Comparison of ENCODE assay signal across 18 mouse cellular contexts in genomic region chr3:51847262-51847661, GRCm38 (mm10).
DNase-seq lines count a peak whose midpoint lies in the region; ATAC-seq and TF ChIP-seq lines count a peak whose summit lies in the region.
"Had no signal": no experiment of that assay in that cellular context is flagged by ENCODE, and none has a peak within 500 bp of the region (broad histone marks: within the 10 kb centered on the region; RNA-seq: fewer than 3 reads in every experiment).

No protein-coding gene starts in this region.

- ATAC-seq in liver, postnatal 0 days, result no peak
- peak; percentile 67 to 83 for ATAC-seq in hematopoietic stem cell, adult 5-6 weeks (replicated peaks in 1 of 2; ENCODE audit: insufficient read depth in 1 of 2, low FRiP score in 2 of 2, low TSS enrichment in 1 of 2, low read depth in 1 of 2, poor library complexity in 2 of 2, severe bottlenecking in 2 of 2)
- no peak for ATAC-seq in neural tube, embryonic 15.5 days (ENCODE audit: low FRiP score)
- ATAC-seq: midbrain, embryonic 16.5 days had no signal

- H3K27me3 ChIP-seq in liver, postnatal 0 days (ENCODE audit: insufficient read depth, low read length), result no peaks in the 10 kb centered on the region
- no peaks in the 10 kb centered on the region for H3K27me3 ChIP-seq in CH12.LX (replicated peaks)
- H3K27me3 ChIP-seq in neural tube, embryonic 15.5 days (replicated peaks), result no peaks in the 10 kb centered on the region
- H3K27me3 ChIP-seq: embryonic facial prominence, embryonic 13.5 days; heart, embryonic 12.5 days had no signal

- H3K9ac ChIP-seq in liver, postnatal 0 days (replicated peaks), result no peak overlapping the region
- H3K9ac ChIP-seq in CH12.LX (ENCODE audit: insufficient read depth, low read depth), result no peak overlapping the region
- H3K9ac ChIP-seq in neural tube, embryonic 15.5 days (replicated peaks), result no peak overlapping the region
- H3K9ac ChIP-seq: embryonic facial prominence, embryonic 13.5 days; heart, embryonic 12.5 days; liver, embryonic 14.5 days had no signal

- peak; percentile 21 for TF ChIP-seq RAD21 in CH12.LX (IDR thresholded peaks at IDR 0.05; ENCODE audit: low read depth, low read length)

- H3K79me2 ChIP-seq in CH12.LX (replicated peaks; ENCODE audit: control insufficient read depth, extremely low read depth, insufficient read depth, poor library complexity, severe bottlenecking), result no peaks in the 10 kb centered on the region

- H3K4me3 ChIP-seq in liver, postnatal 0 days (ENCODE audit: low read depth, low read length), result no peak overlapping the region
- H3K4me3 ChIP-seq in CH12.LX (replicated peaks in 1 of 3; ENCODE audit: low read depth in 2 of 3, low read length in 2 of 3, poor library complexity in 1 of 3), result no peak overlapping the region
- H3K4me3 ChIP-seq in neural tube, embryonic 15.5 days (replicated peaks), result no peak overlapping the region
- H3K4me3 ChIP-seq: embryonic facial prominence, embryonic 13.5 days; heart, embryonic 12.5 days; hindbrain, embryonic 10.5 days had no signal

- in situ Hi-C loops in CH12.LX (cut with MboI; ENCODE audit: low pct_ligation_motif_present, low pct_unique_long_range_greater_than_20kb, low sequenced_read_pairs), result no loop called here

- DNase-seq in liver, postnatal 0 days, result no peak
- DNase-seq in liver (no peak), CH12.LX (ENCODE audit: extremely low read depth) (peak; percentile 29)
- peak; percentile 37 for DNase-seq in thymus, postnatal 14 days
- DNase-seq in left cerebral cortex, postnatal 10 days (ENCODE audit: extremely low spot score in 1 of 2, low spot score in 2 of 2), result no peak
- DNase-seq in left cerebral cortex, postnatal 36 days (ENCODE audit: low spot score in 2 of 2), result no peak
- DNase-seq: cerebellum, adult 11 months; gastrocnemius, postnatal 14 days; kidney, postnatal 14 days; layer of hippocampus, adult 9-11 months; spleen, adult 18-20 months had no signal

- no peak for TF ChIP-seq EP300 in liver, postnatal 0 days (IDR thresholded peaks at IDR 0.05; ENCODE audit: low read depth)
- no peak for TF ChIP-seq EP300 in CH12.LX (IDR thresholded peaks at IDR 0.05; ENCODE audit: low read length)

- intact Hi-C loops in left cerebral cortex, postnatal 10 days (cut with DNase I), result no loop called here
- intact Hi-C loops in left cerebral cortex, postnatal 36 days (cut with DNase I), result no loop called here

- WGBS in liver, postnatal 0 days (ENCODE audit: insufficient replicate concordance), result 63% methylated on average over 4 of the region's 4 CpGs
- WGBS in neural tube, embryonic 15.5 days, result 93% methylated on average over 4 of the region's 4 CpGs

- TF ChIP-seq POLR2A in CH12.LX (IDR thresholded peaks at IDR 0.05; ENCODE audit: low read depth, low read length), result no peak

- no peak overlapping the region for H3K27ac ChIP-seq in liver, postnatal 0 days (ENCODE audit: low read depth)
- no peak overlapping the region for H3K27ac ChIP-seq in CH12.LX (ENCODE audit: insufficient read depth, low read depth)
- H3K27ac ChIP-seq in neural tube, embryonic 15.5 days (replicated peaks), result no peak overlapping the region
- H3K27ac ChIP-seq: embryonic facial prominence, embryonic 13.5 days; hindbrain, embryonic 10.5 days; liver, embryonic 14.5 days had no signal

- no peaks in the 10 kb centered on the region for H3K36me3 ChIP-seq in liver, postnatal 0 days (replicated peaks; ENCODE audit: insufficient read depth, low read length)
- no peaks in the 10 kb centered on the region for H3K36me3 ChIP-seq in CH12.LX (replicated peaks in 1 of 2; ENCODE audit: control insufficient read depth in 1 of 2, insufficient read depth in 1 of 2, low read length in 1 of 2)
- H3K36me3 ChIP-seq in neural tube, embryonic 15.5 days, result no peaks in the 10 kb centered on the region
- H3K36me3 ChIP-seq: embryonic facial prominence, embryonic 13.5 days; heart, embryonic 12.5 days had no signal

- no peaks in the 10 kb centered on the region for H3K4me1 ChIP-seq in liver, postnatal 0 days (ENCODE audit: insufficient read depth)
- H3K4me1 ChIP-seq in CH12.LX (ENCODE audit: control insufficient read depth in 1 of 2, insufficient read depth in 2 of 2), result peaks cover 0 to 3% of the 10 kb centered on the region in 2 experiments; a peak in 1 of 4 replicates
- peaks cover 11% of the 10 kb centered on the region for H3K4me1 ChIP-seq in neural tube, embryonic 15.5 days

- TF ChIP-seq CTCF in liver, postnatal 0 days (IDR thresholded peaks at IDR 0.05; ENCODE audit: low read depth), result peak; percentile 21
- TF ChIP-seq CTCF in CH12.LX (conservative IDR thresholded peaks at IDR 0.05 in 1 of 2, IDR thresholded peaks at IDR 0.05 in 1 of 2; ENCODE audit: low read depth in 2 of 2, low read length in 2 of 2), result peak in 1 of 2 experiments; percentile 36; a peak in 2 of 4 replicates

- no peak overlapping the region for H3K4me2 ChIP-seq in liver, postnatal 0 days (ENCODE audit: low read depth, low read length)
- H3K4me2 ChIP-seq in CH12.LX (ENCODE audit: insufficient read depth, low read depth, poor library complexity, severe bottlenecking), result no peak overlapping the region
- no peak overlapping the region for H3K4me2 ChIP-seq in neural tube, embryonic 15.5 days
- H3K4me2 ChIP-seq: embryonic facial prominence, embryonic 13.5 days; heart, embryonic 12.5 days had no signal

- dilution Hi-C loops in CH12.LX (cut with MboI; ENCODE audit: extremely low pct_ligation_motif_present, extremely low pct_unique_long_range_greater_than_20kb, low sequenced_read_pairs), result no loop called here

- H3K9me3 ChIP-seq in liver, postnatal 0 days (ENCODE audit: low read length), result no peaks in the 10 kb centered on the region
- H3K9me3 ChIP-seq in CH12.LX (replicated peaks; ENCODE audit: low read length), result no peaks in the 10 kb centered on the region
- H3K9me3 ChIP-seq in neural tube, embryonic 15.5 days (replicated peaks), result no peaks in the 10 kb centered on the region
- H3K9me3 ChIP-seq: embryonic facial prominence, embryonic 13.5 days; heart, embryonic 12.5 days; hindbrain, embryonic 10.5 days had no signal

TF ChIP-seq in CH12.LX, 34 proteins besides CTCF, POLR2A, EP300 and RAD21:
- TF ChIP-seq TBP (conservative IDR thresholded peaks at IDR 0.05; ENCODE audit: low read depth, low read length) (no peak), SMC3 (IDR thresholded peaks at IDR 0.05; ENCODE audit: low read depth, low read length) (peak; percentile 44), GABPA (IDR thresholded peaks at IDR 0.05; ENCODE audit: insufficient replicate concordance, low read depth, low read length) (no peak), TCF12 (IDR thresholded peaks at IDR 0.05; ENCODE audit: low read depth, low read length) (no peak)
TF ChIP-seq in CH12.LX: peak in this region for 1.

Comparison
In these comparisons a context has a peak if more than half of its experiments do, and no peak if none do; other contexts are left out.
1. ATAC-seq: peak in hematopoietic stem cell, adult 5-6 weeks (2 of 2); none in liver, postnatal 0 days (single experiment) and neural tube, embryonic 15.5 days (single experiment).
2. DNase-seq: peak in CH12.LX (single experiment) and thymus, postnatal 14 days (single experiment); none in liver, postnatal 0 days (single experiment), liver (single experiment), left cerebral cortex, postnatal 10 days (0 of 2) and left cerebral cortex, postnatal 36 days (0 of 2).